Mouse (Mus musculus): ENCODE measurements around the gene Olfr497.

Gene Olfr497

DNA sequence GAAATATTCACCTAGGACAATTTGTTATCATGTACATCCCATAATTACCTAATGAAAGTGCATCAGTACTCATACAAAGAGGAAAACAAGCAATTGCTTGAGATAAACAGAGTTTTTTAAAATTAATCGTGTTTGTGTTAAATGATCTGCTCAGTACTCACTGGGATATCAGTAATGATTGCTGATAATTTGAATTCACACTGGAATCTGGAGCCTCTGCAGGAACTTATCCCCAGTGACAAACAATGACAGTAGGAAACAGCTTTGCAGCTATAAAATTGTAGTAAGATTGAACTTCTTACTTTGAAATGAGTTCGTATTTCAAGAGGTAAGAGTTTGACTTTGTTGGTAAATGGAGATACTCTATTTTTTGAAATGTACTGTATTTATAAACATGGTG, at the start of gene Olfr497:
Gene Olfr497, plus strand, starts transcription at position 301 of the 400 bp plus-strand sequence.
- no peak for DNase-seq (ENCODE audit: low read depth, low spot score)

DNA sequence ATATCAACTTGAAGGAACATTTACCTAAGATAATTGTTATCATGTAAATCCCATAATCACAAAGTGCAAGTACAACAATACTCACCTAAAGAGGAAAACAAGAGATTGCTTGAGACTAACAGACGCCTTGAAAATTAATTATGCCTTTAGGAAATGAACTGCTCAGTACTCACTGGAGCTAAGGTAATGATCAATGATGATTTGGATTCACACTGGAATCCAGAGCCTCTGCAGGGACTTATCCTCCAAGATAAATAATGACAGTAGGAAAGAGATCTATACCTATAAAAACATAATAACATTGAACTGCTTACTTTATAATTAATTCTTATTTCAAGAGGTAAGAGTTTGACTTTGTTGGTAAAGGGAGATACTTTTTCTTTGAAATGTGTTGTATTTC, 27.4 kb upstream of the Olfr497 start, which contains the start of gene Olfr495:
Gene Olfr495, plus strand, starts transcription at position 301 of the 400 bp plus-strand sequence.
- DNase-seq (ENCODE audit: low read depth, low spot score), result no peak

DNA sequence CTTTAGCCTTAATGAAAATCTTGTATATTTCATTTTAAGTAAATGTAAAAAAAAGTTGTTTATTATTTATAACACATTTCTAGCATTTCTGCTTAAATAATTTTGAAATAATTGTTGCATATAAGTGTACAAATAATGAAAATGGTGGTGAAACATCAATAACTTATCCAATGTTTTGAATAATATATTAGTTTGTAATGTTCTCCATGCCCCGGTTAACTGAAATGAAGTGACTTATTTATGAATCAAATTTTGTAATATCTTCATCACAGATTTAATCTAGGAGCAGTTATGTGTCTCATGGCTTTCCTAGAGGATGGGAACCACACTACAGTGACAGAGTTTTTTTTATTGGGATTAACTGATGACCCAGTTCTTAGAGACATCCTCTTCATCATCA, 44.8 kb downstream of the Olfr497 start, which contains the start of gene Olfr498:
Gene Olfr498, plus strand, starts transcription at position 301 of the 400 bp plus-strand sequence.
- no peak for DNase-seq (ENCODE audit: low read depth, low spot score)

Measured in A20 (cell line).